Mouse (Mus musculus): ENCODE measurements around the gene Dsn1.

- no peak for TF ChIP-seq CTCF (IDR thresholded peaks at IDR 0.05)
- no peak for TF ChIP-seq EP300 (IDR thresholded peaks at IDR 0.05)
Measured at GRCm38 (mm10) chr2:156980059-156980458, 26.9 kb downstream of the Dsn1 start.
